Mouse (Mus musculus) kidney, adult 2 months (tissue): ENCODE data around the gene Mr1.

Experiments
- CTCF ChIP-seq: fragments of 200-500 bp; conservative IDR thresholded peaks from 2 replicates; pipeline ENCODE4 v1.5.1; 2011; ENCODE audit warnings: low read depth, mild to moderate bottlenecking, control low read depth, low read length, moderate library complexity, mixed read lengths; ENCODE audit not compliant: insufficient read depth, insufficient read length
- POLR2A ChIP-seq: fragments of 200-500 bp; IDR thresholded peaks from one replicate; pipeline ENCODE4 v1.6.1; 2011; ENCODE audit warnings: low read depth, low read length, control low read depth

DNA sequence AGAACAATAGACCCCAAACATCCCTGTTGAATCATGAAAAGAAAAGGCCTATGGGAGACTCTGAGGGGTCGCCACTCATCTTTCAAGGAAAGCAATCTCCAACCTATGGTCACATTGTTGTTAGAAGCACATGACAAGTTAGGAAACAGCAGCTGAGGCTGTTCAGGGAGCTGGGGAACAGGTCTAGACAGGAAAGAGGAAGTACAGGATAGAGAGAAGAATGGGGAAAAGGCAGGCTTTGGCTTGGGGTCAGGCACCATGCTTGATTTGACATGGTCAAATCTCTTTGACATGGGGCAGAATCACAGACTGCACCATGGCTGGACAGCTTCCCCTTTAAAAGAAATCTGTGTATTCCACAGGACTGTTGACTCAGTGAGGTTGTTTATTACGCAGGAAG is 614 bp upstream of the Mr1 start:
- TF ChIP-seq POLR2A (no peak), CTCF (no peak)
